Mouse (Mus musculus): Measurements from ENCODE around the gene Eif1. TPM values are rescaled to one million over a fixed set of nuclear protein-coding genes. Genes with fewer than 3 reads are reported as not detected.
A peak's percentile ranks its signal among the peaks of the same experiment; 100 is the strongest.

Gene Eif1
- polyA plus RNA-seq, 2 experiments: 191 to 1,798 TPM

GRCm38 (mm10) chr11:100322591-100323258 is 3.0 kb downstream of the Eif1 start:
- DNase-seq (ENCODE audit: low read depth in 3 of 3, low spot score in 3 of 3) (no peak), ATAC-seq (ENCODE audit: insufficient read depth) (no peak)
- no peak for TF ChIP-seq CTCF (IDR thresholded peaks at IDR 0.05; ENCODE audit: low read depth)
- no peak for TF ChIP-seq EP300 (IDR thresholded peaks at IDR 0.05; ENCODE audit: low read depth)
- Histone ChIP-seq H3K4me2 (ENCODE audit: low read depth) (no peak overlapping the region), H3K36me3 (replicated peaks; ENCODE audit: control insufficient read depth, insufficient read depth, low read depth) (peaks cover 23% of the 10 kb centered on the region), H3K4me1 (replicated peaks; ENCODE audit: control insufficient read depth in 2 of 2, insufficient read depth in 2 of 2, low read length in 1 of 2) (peaks cover 10 to 19% of the 10 kb centered on the region in 2 experiments), H3K9ac (replicated peaks) (no peak overlapping the region), H3K27ac (peak overlapping the region; percentile 3), H3K4me3 (ENCODE audit: insufficient read depth in 1 of 2, low read depth in 2 of 2, low read length in 2 of 2) (no peak overlapping the region), H3K9me3 (ENCODE audit: control insufficient read depth, low read length) (no peaks in the 10 kb centered on the region), H3K27me3 (ENCODE audit: control insufficient read depth, insufficient read depth, low read length) (no peaks in the 10 kb centered on the region)
- 59% methylated on average over 3 of the region's 3 CpGs for WGBS (ENCODE audit: insufficient replicate concordance)

- no peaks in the 10 kb centered on the region for H3K9me3 ChIP-seq (ENCODE audit: control insufficient read depth, low read length)
- H3K4me2 ChIP-seq (ENCODE audit: low read depth): no peak overlapping the region
- H3K36me3 ChIP-seq (replicated peaks; ENCODE audit: control insufficient read depth, insufficient read depth, low read depth): peaks cover 23% of the 10 kb centered on the region
- DNase-seq (ENCODE audit: low read depth in 3 of 3, low spot score in 3 of 3) (peak; percentile 60 to 83 (median 69)), ATAC-seq (ENCODE audit: insufficient read depth) (no peak)
- no peaks in the 10 kb centered on the region for H3K27me3 ChIP-seq (ENCODE audit: control insufficient read depth, insufficient read depth, low read length)
- peaks cover 4 to 10% of the 10 kb centered on the region in 2 experiments for H3K4me1 ChIP-seq (replicated peaks; ENCODE audit: control insufficient read depth in 2 of 2, insufficient read depth in 2 of 2, low read length in 1 of 2)
- H3K4me3 ChIP-seq (ENCODE audit: insufficient read depth in 1 of 2, low read depth in 2 of 2, low read length in 2 of 2): no peak overlapping the region
- WGBS (ENCODE audit: insufficient replicate concordance): 11% methylated on average over 3 of the region's 3 CpGs
- no peak overlapping the region for H3K27ac ChIP-seq
- no peak overlapping the region for H3K9ac ChIP-seq (replicated peaks)
- TF ChIP-seq CTCF (IDR thresholded peaks at IDR 0.05; ENCODE audit: low read depth) (peak; percentile 85), EP300 (IDR thresholded peaks at IDR 0.05; ENCODE audit: low read depth) (no peak)
These were observed 3.9 kb downstream of the Eif1 start for GRCm38 (mm10) chr11:100323578-100323977.

GRCm38 (mm10) chr11:100325062-100325629 is 5.5 kb downstream of the Eif1 start:
- no peaks in the 10 kb centered on the region for H3K27me3 ChIP-seq (ENCODE audit: control insufficient read depth, insufficient read depth, low read length)
- WGBS (ENCODE audit: insufficient replicate concordance): 61% methylated on average over 11 of the region's 11 CpGs
- peaks cover 23% of the 10 kb centered on the region for H3K36me3 ChIP-seq (replicated peaks; ENCODE audit: control insufficient read depth, insufficient read depth, low read depth)
- H3K4me1 ChIP-seq (replicated peaks; ENCODE audit: control insufficient read depth in 2 of 2, insufficient read depth in 2 of 2, low read length in 1 of 2): peaks cover 0 to 2% of the 10 kb centered on the region in 2 experiments; a peak in 1 of 4 replicates
- no peak for ATAC-seq (ENCODE audit: insufficient read depth)
- no peak for DNase-seq (ENCODE audit: low read depth in 3 of 3, low spot score in 3 of 3)
- no peak overlapping the region for H3K4me3 ChIP-seq (ENCODE audit: insufficient read depth in 1 of 2, low read depth in 2 of 2, low read length in 2 of 2)
- H3K9me3 ChIP-seq (ENCODE audit: control insufficient read depth, low read length): no peaks in the 10 kb centered on the region
- H3K9ac ChIP-seq (replicated peaks): no peak overlapping the region
- no peak for TF ChIP-seq EP300 (IDR thresholded peaks at IDR 0.05; ENCODE audit: low read depth)
- TF ChIP-seq CTCF (IDR thresholded peaks at IDR 0.05; ENCODE audit: low read depth): no peak
- H3K27ac ChIP-seq: no peak overlapping the region
- H3K4me2 ChIP-seq (ENCODE audit: low read depth): no peak overlapping the region

- no peak overlapping the region for H3K27ac ChIP-seq
- H3K36me3 ChIP-seq (replicated peaks; ENCODE audit: control insufficient read depth, insufficient read depth, low read depth): peaks cover 5% of the 10 kb centered on the region
- no peaks in the 10 kb centered on the region for H3K27me3 ChIP-seq (ENCODE audit: control insufficient read depth, insufficient read depth, low read length)
- H3K9me3 ChIP-seq (ENCODE audit: control insufficient read depth, low read length): no peaks in the 10 kb centered on the region
- no peak for ATAC-seq (ENCODE audit: insufficient read depth)
- WGBS (ENCODE audit: insufficient replicate concordance): 67% methylated on average over 11 of the region's 11 CpGs
- no peaks in the 10 kb centered on the region for H3K4me1 ChIP-seq (replicated peaks; ENCODE audit: control insufficient read depth in 2 of 2, insufficient read depth in 2 of 2, low read length in 1 of 2)
- no peak for TF ChIP-seq CTCF (IDR thresholded peaks at IDR 0.05; ENCODE audit: low read depth)
- no peak for TF ChIP-seq EP300 (IDR thresholded peaks at IDR 0.05; ENCODE audit: low read depth)
- no peak for DNase-seq (ENCODE audit: low read depth in 3 of 3, low spot score in 3 of 3)
- no peak overlapping the region for H3K9ac ChIP-seq (replicated peaks)
- no peak overlapping the region for H3K4me2 ChIP-seq (ENCODE audit: low read depth)
- no peak overlapping the region for H3K4me3 ChIP-seq (ENCODE audit: insufficient read depth in 1 of 2, low read depth in 2 of 2, low read length in 2 of 2)
These were observed 7.6 kb downstream of the Eif1 start for GRCm38 (mm10) chr11:100327316-100327715.

- H3K4me2 ChIP-seq (ENCODE audit: low read depth): no peak overlapping the region
- no peak overlapping the region for H3K27ac ChIP-seq
- no peak for TF ChIP-seq EP300 (IDR thresholded peaks at IDR 0.05; ENCODE audit: low read depth)
- TF ChIP-seq CTCF (IDR thresholded peaks at IDR 0.05; ENCODE audit: low read depth): no peak
- no peak for DNase-seq (ENCODE audit: low read depth in 3 of 3, low spot score in 3 of 3)
- ATAC-seq (ENCODE audit: insufficient read depth): no peak
- 52% methylated on average over 6 of the region's 6 CpGs for WGBS (ENCODE audit: insufficient replicate concordance)
- H3K27me3 ChIP-seq (ENCODE audit: control insufficient read depth, insufficient read depth, low read length): no peaks in the 10 kb centered on the region
- H3K9me3 ChIP-seq (ENCODE audit: control insufficient read depth, low read length): no peaks in the 10 kb centered on the region
- no peak overlapping the region for H3K4me3 ChIP-seq (ENCODE audit: insufficient read depth in 1 of 2, low read depth in 2 of 2, low read length in 2 of 2)
- H3K4me1 ChIP-seq (replicated peaks; ENCODE audit: control insufficient read depth in 2 of 2, insufficient read depth in 2 of 2, low read length in 1 of 2): no peaks in the 10 kb centered on the region
- no peak overlapping the region for H3K9ac ChIP-seq (replicated peaks)
- peaks cover under 1% of the 10 kb centered on the region for H3K36me3 ChIP-seq (replicated peaks; ENCODE audit: control insufficient read depth, insufficient read depth, low read depth)
These were observed 8.1 kb downstream of the Eif1 start for GRCm38 (mm10) chr11:100327761-100328160.

All from liver, embryonic 14.5 days (tissue).